Mouse (Mus musculus): ENCODE measurements at regions not wholly inside any gene's neighbourhood (a gene's known extent, or its start where the extent isn't known, plus 50 kb on each side); places are given as distances from the start of the nearest gene placed in this dataset.
"Not testable (repeated sequence)": the region's sequence is repeated elsewhere in the genome, so short reads cannot be mapped to it uniquely, and the experiment has no call there.

GRCm38 (mm10) chr10:86566875-86567274, 68.2 kb upstream of the Syn3 start:
- not testable (repeated sequence) for H3K9ac ChIP-seq (ENCODE audit: low read length); H3K4me1 ChIP-seq (ENCODE audit: control insufficient read depth, insufficient read depth, low read length); H3K27ac ChIP-seq (ENCODE audit: low read length); H3K9me3 ChIP-seq (replicated peaks; ENCODE audit: control insufficient read depth, low read length); H3K27me3 ChIP-seq (ENCODE audit: control insufficient read depth, insufficient read depth, low read length); H3K36me3 ChIP-seq (ENCODE audit: control insufficient read depth, insufficient read depth, low read length); H3K4me3 ChIP-seq (replicated peaks; ENCODE audit: low read length); H3K4me2 ChIP-seq (ENCODE audit: low read depth, low read length)
- WGBS: 46% methylated on average over 2 of the region's 2 CpGs
- 0 out of 2 replicates have a peak, but pooled peaks have one; percentile 29 for ATAC-seq (ENCODE audit: insufficient read depth, low FRiP score)

- Histone ChIP-seq H3K27ac (ENCODE audit: low read length) (no peak overlapping the region), H3K9me3 (replicated peaks; ENCODE audit: control insufficient read depth, low read length) (no peaks in the 10 kb centered on the region), H3K4me3 (replicated peaks; ENCODE audit: low read length) (no peak overlapping the region), H3K9ac (ENCODE audit: low read length) (no peak overlapping the region), H3K4me2 (ENCODE audit: low read depth, low read length) (no peak overlapping the region), H3K36me3 (ENCODE audit: control insufficient read depth, insufficient read depth, low read length) (no peaks in the 10 kb centered on the region), H3K27me3 (ENCODE audit: control insufficient read depth, insufficient read depth, low read length) (no peaks in the 10 kb centered on the region), H3K4me1 (ENCODE audit: control insufficient read depth, insufficient read depth, low read length) (no peaks in the 10 kb centered on the region)
- WGBS: 61% methylated on average over 8 of the region's 8 CpGs
- no peak for ATAC-seq (ENCODE audit: insufficient read depth, low FRiP score)
These were observed 57.1 kb upstream of the Syn3 start for GRCm38 (mm10) chr10:86555843-86556242.
